Mouse (Mus musculus): ENCODE measurements around the gene Hydin. TPM values are rescaled to one million over a fixed set of nuclear protein-coding genes. Genes with fewer than 3 reads are reported as not detected.

Gene Hydin
- polyA plus RNA-seq, 1 experiment from 2014 or later = 0.36 TPM

- ATAC-seq (ENCODE audit: low FRiP score) = no peak
- Histone ChIP-seq H3K4me1 (replicated peaks; ENCODE audit: control insufficient read depth, insufficient read depth, low read length) (no peaks in the 10 kb centered on the region), H3K9me3 (ENCODE audit: control insufficient read depth, low read length) (no peaks in the 10 kb centered on the region), H3K36me3 (ENCODE audit: control insufficient read depth, insufficient read depth, low read length) (peaks cover 3% of the 10 kb centered on the region; the same call in 1 of the 2 replicates), H3K4me2 (replicated peaks; ENCODE audit: low read depth, low read length) (no peak overlapping the region), H3K27ac (ENCODE audit: low read depth, low read length) (no peak overlapping the region), H3K9ac (ENCODE audit: low read depth, low read length) (no peak overlapping the region), H3K4me3 (ENCODE audit: low read depth, low read length) (no peak overlapping the region), H3K27me3 (ENCODE audit: control insufficient read depth, insufficient read depth, low read length) (no peaks in the 10 kb centered on the region)
- no peak for DNase-seq (ENCODE audit: low spot score)
- 93% methylated on average over 3 of the region's 3 CpGs for WGBS
Observed at GRCm38 (mm10) chr8:110630079-110630478, 363.3 kb downstream of the Hydin start.

GRCm38 (mm10) chr8:110630571-110631071, 363.8 kb downstream of the Hydin start:
- H3K9ac ChIP-seq (ENCODE audit: low read depth, low read length) = no peak overlapping the region
- DNase-seq (ENCODE audit: low spot score) (no peak), ATAC-seq (ENCODE audit: low FRiP score) (no peak)
- no peaks in the 10 kb centered on the region for H3K4me1 ChIP-seq (replicated peaks; ENCODE audit: control insufficient read depth, insufficient read depth, low read length)
- peaks cover 5% of the 10 kb centered on the region for H3K36me3 ChIP-seq (ENCODE audit: control insufficient read depth, insufficient read depth, low read length)
- WGBS = 90% methylated on average over 8 of the region's 8 CpGs
- H3K9me3 ChIP-seq (ENCODE audit: control insufficient read depth, low read length) = no peaks in the 10 kb centered on the region
- H3K4me2 ChIP-seq (replicated peaks; ENCODE audit: low read depth, low read length) = no peak overlapping the region
- no peak overlapping the region for H3K4me3 ChIP-seq (ENCODE audit: low read depth, low read length)
- no peaks in the 10 kb centered on the region for H3K27me3 ChIP-seq (ENCODE audit: control insufficient read depth, insufficient read depth, low read length)
- no peak overlapping the region for H3K27ac ChIP-seq (ENCODE audit: low read depth, low read length)

- Histone ChIP-seq H3K4me2 (replicated peaks; ENCODE audit: low read depth, low read length) (no peak overlapping the region), H3K9me3 (ENCODE audit: control insufficient read depth, low read length) (no peaks in the 10 kb centered on the region), H3K27me3 (ENCODE audit: control insufficient read depth, insufficient read depth, low read length) (no peaks in the 10 kb centered on the region), H3K4me3 (ENCODE audit: low read depth, low read length) (no peak overlapping the region), H3K36me3 (ENCODE audit: control insufficient read depth, insufficient read depth, low read length) (peaks cover 6% of the 10 kb centered on the region), H3K27ac (ENCODE audit: low read depth, low read length) (no peak overlapping the region), H3K4me1 (replicated peaks; ENCODE audit: control insufficient read depth, insufficient read depth, low read length) (no peaks in the 10 kb centered on the region), H3K9ac (ENCODE audit: low read depth, low read length) (no peak overlapping the region)
- ATAC-seq (ENCODE audit: low FRiP score) (no peak), DNase-seq (ENCODE audit: low spot score) (no peak)
- WGBS = 94% methylated on average over 7 of the region's 7 CpGs
Observed at GRCm38 (mm10) chr8:110631201-110631600, 364.4 kb downstream of the Hydin start.

- peaks cover 6% of the 10 kb centered on the region for H3K36me3 ChIP-seq (ENCODE audit: control insufficient read depth, insufficient read depth, low read length)
- H3K9ac ChIP-seq (ENCODE audit: low read depth, low read length) = no peak overlapping the region
- ATAC-seq (ENCODE audit: low FRiP score) = no peak
Observed at GRCm38 (mm10) chr8:110633814-110634213, 367.0 kb downstream of the Hydin start.

GRCm38 (mm10) chr8:110636182-110636581, 369.4 kb downstream of the Hydin start:
- H3K4me2 ChIP-seq (replicated peaks; ENCODE audit: low read depth, low read length) = no peak overlapping the region
- ATAC-seq (ENCODE audit: low FRiP score) (no peak), DNase-seq (ENCODE audit: low spot score) (no peak)
- H3K27ac ChIP-seq (ENCODE audit: low read depth, low read length) = no peak overlapping the region
- 86% methylated on average over 6 of the region's 6 CpGs for WGBS
- H3K9ac ChIP-seq (ENCODE audit: low read depth, low read length) = no peak overlapping the region
- peaks cover 6% of the 10 kb centered on the region for H3K36me3 ChIP-seq (ENCODE audit: control insufficient read depth, insufficient read depth, low read length)
- no peaks in the 10 kb centered on the region for H3K27me3 ChIP-seq (ENCODE audit: control insufficient read depth, insufficient read depth, low read length)
- no peak overlapping the region for H3K4me3 ChIP-seq (ENCODE audit: low read depth, low read length)
- no peaks in the 10 kb centered on the region for H3K9me3 ChIP-seq (ENCODE audit: control insufficient read depth, low read length)
- no peaks in the 10 kb centered on the region for H3K4me1 ChIP-seq (replicated peaks; ENCODE audit: control insufficient read depth, insufficient read depth, low read length)

More at GRCm38 (mm10) chr8:110633814-110634213, 367.0 kb downstream of the Hydin start:
- H3K27me3 ChIP-seq (ENCODE audit: control insufficient read depth, insufficient read depth, low read length) = no peaks in the 10 kb centered on the region
- H3K27ac ChIP-seq (ENCODE audit: low read depth, low read length) = no peak overlapping the region
- no peak overlapping the region for H3K4me2 ChIP-seq (replicated peaks; ENCODE audit: low read depth, low read length)
- no peaks in the 10 kb centered on the region for H3K9me3 ChIP-seq (ENCODE audit: control insufficient read depth, low read length)
- DNase-seq (ENCODE audit: low spot score) = no peak
- H3K4me1 ChIP-seq (replicated peaks; ENCODE audit: control insufficient read depth, insufficient read depth, low read length) = no peaks in the 10 kb centered on the region
- no peak overlapping the region for H3K4me3 ChIP-seq (ENCODE audit: low read depth, low read length)
- WGBS = 95% methylated on average over 3 of the region's 3 CpGs

GRCm38 (mm10) chr8:110642331-110642730, 375.6 kb downstream of the Hydin start:
- no peaks in the 10 kb centered on the region for H3K27me3 ChIP-seq (ENCODE audit: control insufficient read depth, insufficient read depth, low read length)
- 92% methylated on average over 5 of the region's 5 CpGs for WGBS
- H3K9me3 ChIP-seq (ENCODE audit: control insufficient read depth, low read length) = no peaks in the 10 kb centered on the region
- H3K36me3 ChIP-seq (ENCODE audit: control insufficient read depth, insufficient read depth, low read length) = no peaks in the 10 kb centered on the region
- no peak overlapping the region for H3K4me3 ChIP-seq (ENCODE audit: low read depth, low read length)
- ATAC-seq (ENCODE audit: low FRiP score) (no peak), DNase-seq (ENCODE audit: low spot score) (no peak)
- no peak overlapping the region for H3K4me2 ChIP-seq (replicated peaks; ENCODE audit: low read depth, low read length)
- H3K4me1 ChIP-seq (replicated peaks; ENCODE audit: control insufficient read depth, insufficient read depth, low read length) = no peaks in the 10 kb centered on the region
- no peak overlapping the region for H3K9ac ChIP-seq (ENCODE audit: low read depth, low read length)
- no peak overlapping the region for H3K27ac ChIP-seq (ENCODE audit: low read depth, low read length)

GRCm38 (mm10) chr8:110643177-110643576, 376.4 kb downstream of the Hydin start:
- Histone ChIP-seq H3K4me1 (replicated peaks; ENCODE audit: control insufficient read depth, insufficient read depth, low read length) (no peaks in the 10 kb centered on the region), H3K4me2 (replicated peaks; ENCODE audit: low read depth, low read length) (no peak overlapping the region), H3K9ac (ENCODE audit: low read depth, low read length) (no peak overlapping the region), H3K36me3 (ENCODE audit: control insufficient read depth, insufficient read depth, low read length) (no peaks in the 10 kb centered on the region), H3K4me3 (ENCODE audit: low read depth, low read length) (no peak overlapping the region), H3K9me3 (ENCODE audit: control insufficient read depth, low read length) (no peaks in the 10 kb centered on the region), H3K27ac (ENCODE audit: low read depth, low read length) (no peak overlapping the region), H3K27me3 (ENCODE audit: control insufficient read depth, insufficient read depth, low read length) (no peaks in the 10 kb centered on the region)
- DNase-seq (ENCODE audit: low spot score) = no peak
- 80% methylated on average over 4 of the region's 4 CpGs for WGBS
- no peak for ATAC-seq (ENCODE audit: low FRiP score)

GRCm38 (mm10) chr8:110644422-110644821, 377.6 kb downstream of the Hydin start:
- no peaks in the 10 kb centered on the region for H3K4me1 ChIP-seq (replicated peaks; ENCODE audit: control insufficient read depth, insufficient read depth, low read length)
- no peak overlapping the region for H3K4me3 ChIP-seq (ENCODE audit: low read depth, low read length)
- H3K36me3 ChIP-seq (ENCODE audit: control insufficient read depth, insufficient read depth, low read length) = no peaks in the 10 kb centered on the region
- DNase-seq (ENCODE audit: low spot score) (no peak), ATAC-seq (ENCODE audit: low FRiP score) (no peak)
- H3K9me3 ChIP-seq (ENCODE audit: control insufficient read depth, low read length) = no peaks in the 10 kb centered on the region
- H3K4me2 ChIP-seq (replicated peaks; ENCODE audit: low read depth, low read length) = no peak overlapping the region
- WGBS = 92% methylated on average over 4 of the region's 4 CpGs
- H3K27ac ChIP-seq (ENCODE audit: low read depth, low read length) = no peak overlapping the region
- no peaks in the 10 kb centered on the region for H3K27me3 ChIP-seq (ENCODE audit: control insufficient read depth, insufficient read depth, low read length)
- H3K9ac ChIP-seq (ENCODE audit: low read depth, low read length) = no peak overlapping the region

GRCm38 (mm10) chr8:110644901-110645300, 378.1 kb downstream of the Hydin start:
- no peaks in the 10 kb centered on the region for H3K4me1 ChIP-seq (replicated peaks; ENCODE audit: control insufficient read depth, insufficient read depth, low read length)
- no peak overlapping the region for H3K4me3 ChIP-seq (ENCODE audit: low read depth, low read length)
- no peaks in the 10 kb centered on the region for H3K27me3 ChIP-seq (ENCODE audit: control insufficient read depth, insufficient read depth, low read length)
- no peak overlapping the region for H3K9ac ChIP-seq (ENCODE audit: low read depth, low read length)
- ATAC-seq (ENCODE audit: low FRiP score) = no peak
- 90% methylated on average over 2 of the region's 2 CpGs for WGBS
- no peak overlapping the region for H3K4me2 ChIP-seq (replicated peaks; ENCODE audit: low read depth, low read length)
- no peak for DNase-seq (ENCODE audit: low spot score)
- H3K36me3 ChIP-seq (ENCODE audit: control insufficient read depth, insufficient read depth, low read length) = no peaks in the 10 kb centered on the region
- H3K9me3 ChIP-seq (ENCODE audit: control insufficient read depth, low read length) = no peaks in the 10 kb centered on the region
- H3K27ac ChIP-seq (ENCODE audit: low read depth, low read length) = no peak overlapping the region

Data from hindbrain, embryonic 11.5 days (tissue).